Mouse (Mus musculus): ENCODE data around the gene Mthfsd. TPM values are rescaled to one million over a fixed set of nuclear protein-coding genes. Genes with fewer than 3 reads are reported as not detected.
A peak's percentile ranks its signal among the peaks of the same experiment; 100 is the strongest.
"Not testable (repeated sequence)": the region's sequence is repeated elsewhere in the genome, so short reads cannot be mapped to it uniquely, and the experiment has no call there.

The Mthfsd gene
- polyA plus RNA-seq (2012; ENCODE audit: insufficient read depth, insufficient read length, low replicate concordance, missing spikeins): not detected in 2 replicates

DNA sequence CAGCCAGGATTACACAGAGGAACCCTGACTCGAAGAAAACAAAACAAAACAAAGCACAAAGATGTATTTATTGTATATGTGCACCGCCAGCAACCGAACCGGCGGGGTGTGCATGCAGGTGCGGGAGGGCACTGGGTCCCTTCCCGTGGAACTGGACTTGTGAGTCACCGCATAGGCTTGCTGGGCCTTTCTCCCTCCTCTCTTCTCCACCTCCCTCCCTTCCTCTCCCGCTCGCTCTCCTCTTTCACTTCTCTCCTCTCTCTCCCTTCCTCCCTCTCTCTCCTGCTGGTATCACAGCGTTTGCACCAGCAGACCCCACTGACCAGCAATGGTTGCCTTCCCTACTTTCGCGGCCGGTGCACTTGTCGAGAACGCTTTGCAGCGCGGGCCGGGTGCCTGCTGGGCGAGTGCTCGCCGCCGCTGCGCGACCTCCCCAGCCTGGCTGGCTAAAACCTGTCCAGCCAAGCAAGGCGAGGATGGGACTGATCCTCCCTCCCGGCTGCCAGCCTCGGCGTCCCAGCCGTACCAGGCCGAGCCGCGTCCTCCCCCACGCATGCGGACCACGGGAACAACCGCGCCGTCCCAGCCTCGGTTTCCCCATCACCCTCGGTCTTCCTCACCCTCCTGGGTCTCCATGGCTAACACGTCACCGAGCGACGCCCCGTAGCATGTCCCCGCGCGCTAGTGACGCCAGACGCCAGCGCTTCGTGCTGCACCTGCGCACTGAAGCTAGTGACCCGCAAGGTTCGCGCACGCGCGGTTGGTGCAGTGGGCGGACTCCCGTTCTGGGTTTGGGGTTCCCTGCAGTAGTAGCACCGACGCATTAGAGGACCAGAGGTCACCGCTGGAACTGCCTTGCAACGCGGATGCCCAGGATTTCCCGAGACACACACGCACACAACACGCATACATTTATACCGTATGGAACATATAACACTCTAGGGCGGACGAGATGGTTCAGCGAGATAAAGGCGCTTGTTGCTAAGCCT lies at the start of gene Mthfsd:
TSS of gene Mthfsd (minus strand) at position 725 of the 989 bp plus-strand sequence.
- Histone ChIP-seq H3K4me3 (ENCODE audit: insufficient read depth, low read depth, low read length) (peak within 1 kb of the TSS; percentile 84), H3K27ac (ENCODE audit: insufficient read depth, low read depth, low read length) (peak within 1 kb of the TSS; percentile 66), H3K4me1 (ENCODE audit: control insufficient read depth, insufficient read depth, low read length) (0 out of 2 replicates have a peak, but pooled peaks cover 6% of the 10 kb centered on the region)
- no peak for TF ChIP-seq CTCF (IDR thresholded peaks at IDR 0.05; ENCODE audit: insufficient read depth, low read depth, low read length)
- TF ChIP-seq POLR2A (IDR thresholded peaks at IDR 0.05; ENCODE audit: insufficient read depth, low read depth, low read length): peak; percentile 91
- WGBS: under 1% methylated on average over 75 of the region's 75 CpGs

DNA sequence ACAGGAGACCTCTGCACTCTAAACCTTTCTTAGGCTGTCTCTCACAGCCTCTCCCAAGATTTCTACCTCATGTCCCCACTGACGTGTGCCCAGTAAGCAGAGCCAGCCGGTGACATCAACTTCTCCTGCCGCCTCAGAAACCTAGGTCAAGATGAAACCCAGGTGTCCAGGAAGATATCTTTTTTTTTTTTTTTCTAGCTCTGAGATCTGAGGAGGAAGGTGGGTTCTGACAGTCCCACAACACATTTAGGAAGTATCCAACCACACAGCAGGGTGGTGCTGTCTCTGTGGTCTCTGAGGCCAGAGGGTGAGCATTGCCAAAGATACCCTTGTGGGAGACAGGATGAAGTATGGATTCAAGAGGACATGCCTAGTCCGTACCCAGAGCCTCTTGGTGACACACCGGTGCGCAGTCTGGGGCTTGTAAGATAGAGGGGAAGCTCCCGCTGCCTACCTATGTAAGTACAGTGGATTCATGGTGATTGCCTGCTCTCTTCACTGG lies 48.8 kb upstream of the Mthfsd start:
- TF ChIP-seq CTCF (IDR thresholded peaks at IDR 0.05; ENCODE audit: insufficient read depth, low read depth, low read length) (no peak), POLR2A (IDR thresholded peaks at IDR 0.05; ENCODE audit: insufficient read depth, low read depth, low read length) (no peak)

DNA sequence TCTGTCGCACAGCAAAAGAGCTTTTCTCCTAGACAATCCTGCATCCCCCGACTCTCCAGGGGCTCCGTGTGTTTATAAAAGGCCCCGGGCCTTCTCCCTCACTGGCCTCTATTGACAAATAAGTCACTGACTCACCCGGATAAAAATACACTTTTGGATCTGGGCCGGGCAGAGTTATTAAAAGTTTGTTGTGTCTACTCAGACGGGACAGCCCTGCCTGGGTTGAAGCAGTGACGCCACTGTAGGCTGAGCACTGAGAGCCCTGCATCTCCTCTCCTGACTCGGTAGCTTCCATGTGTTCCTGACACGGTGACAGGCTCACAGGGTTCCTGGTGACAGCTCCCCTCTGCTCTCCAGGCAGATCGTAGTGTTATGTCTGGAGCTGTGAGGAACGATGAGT lies 44.2 kb upstream of the Mthfsd start:
- H3K27ac ChIP-seq (ENCODE audit: insufficient read depth, low read depth, low read length): no peak overlapping the region
- no peak for TF ChIP-seq CTCF (IDR thresholded peaks at IDR 0.05; ENCODE audit: insufficient read depth, low read depth, low read length)
- no peak for TF ChIP-seq POLR2A (IDR thresholded peaks at IDR 0.05; ENCODE audit: insufficient read depth, low read depth, low read length)
- H3K4me1 ChIP-seq (ENCODE audit: control insufficient read depth, insufficient read depth, low read length): no peaks in the 10 kb centered on the region
- WGBS: 57% methylated on average over 12 of the region's 12 CpGs
- H3K4me3 ChIP-seq (ENCODE audit: insufficient read depth, low read depth, low read length): no peak overlapping the region

More for the DNA sequence above, 48.8 kb upstream of the Mthfsd start:
- Histone ChIP-seq H3K27ac (ENCODE audit: insufficient read depth, low read depth, low read length) (no peak overlapping the region), H3K4me3 (ENCODE audit: insufficient read depth, low read depth, low read length) (no peak overlapping the region), H3K4me1 (ENCODE audit: control insufficient read depth, insufficient read depth, low read length) (no peaks in the 10 kb centered on the region; the same call in 1 of the 2 replicates)
- 94% methylated on average over 7 of the region's 7 CpGs for WGBS

DNA sequence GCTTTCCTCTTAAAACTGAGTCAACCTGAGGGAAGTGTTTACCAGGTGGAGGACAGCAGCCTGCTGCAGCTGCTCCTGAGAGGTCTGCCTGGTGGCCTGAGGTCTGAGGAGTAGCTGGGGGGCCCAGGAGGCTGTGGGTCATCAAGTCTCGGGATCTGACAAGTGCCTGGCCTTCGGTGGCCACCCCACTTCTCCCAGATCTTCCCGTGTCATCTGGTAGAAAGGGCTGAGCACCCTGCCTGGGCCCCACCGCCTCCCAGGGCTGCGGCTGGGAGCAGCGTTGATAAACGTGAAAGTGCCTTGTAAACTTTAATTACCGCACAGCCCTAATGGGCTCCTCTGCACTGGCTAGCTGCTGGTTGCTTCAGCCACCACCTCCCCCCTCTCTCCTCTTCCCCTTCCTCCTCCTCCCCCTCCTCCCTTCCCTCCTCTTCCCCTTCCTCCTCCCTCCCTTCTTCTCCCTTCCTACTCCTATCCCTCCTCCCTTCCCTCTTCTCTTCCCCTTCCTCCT lies 40.4 kb upstream of the Mthfsd start:
- Histone ChIP-seq H3K4me1 (ENCODE audit: control insufficient read depth, insufficient read depth, low read length) (no peaks in the 10 kb centered on the region), H3K27ac (ENCODE audit: insufficient read depth, low read depth, low read length) (no peak overlapping the region), H3K4me3 (ENCODE audit: insufficient read depth, low read depth, low read length) (no peak overlapping the region)
- WGBS: 56% methylated on average over 8 of the region's 8 CpGs
- TF ChIP-seq POLR2A (IDR thresholded peaks at IDR 0.05; ENCODE audit: insufficient read depth, low read depth, low read length) (no peak), CTCF (IDR thresholded peaks at IDR 0.05; ENCODE audit: insufficient read depth, low read depth, low read length) (no peak)

DNA sequence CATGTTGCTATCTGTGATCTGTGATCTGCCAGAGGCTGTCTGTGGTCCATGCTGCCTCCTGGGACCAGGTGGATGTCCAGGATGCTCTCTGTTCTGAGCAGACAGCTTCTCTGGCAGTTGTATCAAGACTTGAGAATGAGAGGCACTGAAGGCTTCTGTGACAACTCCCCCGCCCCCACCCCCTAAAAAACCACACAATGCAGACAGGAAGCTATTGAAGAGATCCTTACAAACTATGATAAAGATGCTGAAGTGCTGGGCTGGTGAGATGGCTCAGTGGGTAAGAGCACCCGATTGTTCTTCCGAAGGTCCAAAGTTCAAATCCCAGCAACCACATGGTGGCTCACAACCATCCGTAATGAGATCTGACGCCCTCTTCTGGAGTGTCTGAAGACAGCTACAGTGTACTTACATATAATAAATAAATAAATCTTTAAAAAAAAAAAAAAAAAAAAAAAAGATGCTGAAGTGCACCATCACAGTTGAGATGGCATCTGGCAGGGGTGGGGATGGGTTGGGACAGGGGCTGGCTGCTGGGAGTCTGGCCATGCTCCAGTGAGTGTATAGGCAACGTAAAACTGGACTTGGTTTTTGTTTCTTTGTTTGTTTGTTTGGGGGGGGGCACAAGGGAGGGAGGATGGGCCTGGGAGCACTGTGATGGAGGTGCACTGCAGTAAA lies 37.4 kb upstream of the Mthfsd start:
- not testable (repeated sequence) for H3K27ac ChIP-seq (ENCODE audit: insufficient read depth, low read depth, low read length); H3K4me3 ChIP-seq (ENCODE audit: insufficient read depth, low read depth, low read length); H3K4me1 ChIP-seq (ENCODE audit: control insufficient read depth, insufficient read depth, low read length)
- 80% methylated on average over 6 of the region's 6 CpGs for WGBS

DNA sequence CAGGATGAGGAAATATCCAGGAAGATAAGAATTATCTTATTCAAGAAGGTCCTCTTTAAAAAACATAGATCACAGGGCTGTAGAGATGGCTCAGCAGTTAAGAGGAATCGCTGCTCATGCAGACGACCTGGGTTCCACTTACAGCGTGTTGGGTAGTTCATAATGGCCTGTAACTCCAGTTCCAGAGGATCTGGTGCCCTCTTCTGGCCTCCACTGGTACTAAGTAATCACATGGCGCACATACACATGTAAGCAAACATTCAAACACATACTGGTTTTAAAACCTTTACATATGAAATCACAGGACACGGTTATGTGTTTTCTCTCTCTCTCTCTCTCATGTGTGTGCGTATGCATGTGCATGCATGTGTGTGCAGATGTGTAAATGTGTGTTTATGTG lies 28.7 kb upstream of the Mthfsd start:
- WGBS: 94% methylated on average over 6 of the region's 6 CpGs
- Histone ChIP-seq H3K4me3 (ENCODE audit: insufficient read depth, low read depth, low read length) (no peak overlapping the region), H3K27ac (ENCODE audit: insufficient read depth, low read depth, low read length) (no peak overlapping the region), H3K4me1 (ENCODE audit: control insufficient read depth, insufficient read depth, low read length) (no peaks in the 10 kb centered on the region)
- TF ChIP-seq CTCF (IDR thresholded peaks at IDR 0.05; ENCODE audit: insufficient read depth, low read depth, low read length) (no peak), POLR2A (IDR thresholded peaks at IDR 0.05; ENCODE audit: insufficient read depth, low read depth, low read length) (no peak)

DNA sequence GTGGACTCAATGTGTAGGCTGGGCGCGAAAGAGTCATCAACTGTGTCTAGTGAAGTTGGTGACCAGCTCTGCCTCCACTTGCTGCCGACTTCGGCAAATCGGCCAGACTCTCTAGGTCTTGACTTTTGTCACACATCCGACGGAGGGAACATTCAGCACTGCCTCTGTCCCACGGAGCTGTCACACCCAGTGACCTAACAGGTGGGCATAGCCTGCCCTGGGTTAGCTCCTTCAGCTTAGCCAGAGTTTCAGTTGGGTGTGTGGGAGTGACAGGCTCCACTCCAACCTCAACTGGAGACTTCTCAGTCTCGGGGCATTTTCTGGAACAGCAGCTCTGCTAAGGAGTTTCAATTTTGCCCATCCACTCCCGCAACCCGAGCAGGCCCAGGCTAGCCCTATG lies 26.3 kb upstream of the Mthfsd start:
- H3K4me1 ChIP-seq (ENCODE audit: control insufficient read depth, insufficient read depth, low read length): no peaks in the 10 kb centered on the region
- H3K27ac ChIP-seq (ENCODE audit: insufficient read depth, low read depth, low read length): no peak overlapping the region
- WGBS: 90% methylated on average over 11 of the region's 11 CpGs
- TF ChIP-seq POLR2A (IDR thresholded peaks at IDR 0.05; ENCODE audit: insufficient read depth, low read depth, low read length): no peak
- no peak for TF ChIP-seq CTCF (IDR thresholded peaks at IDR 0.05; ENCODE audit: insufficient read depth, low read depth, low read length)
- H3K4me3 ChIP-seq (ENCODE audit: insufficient read depth, low read depth, low read length): no peak overlapping the region

DNA sequence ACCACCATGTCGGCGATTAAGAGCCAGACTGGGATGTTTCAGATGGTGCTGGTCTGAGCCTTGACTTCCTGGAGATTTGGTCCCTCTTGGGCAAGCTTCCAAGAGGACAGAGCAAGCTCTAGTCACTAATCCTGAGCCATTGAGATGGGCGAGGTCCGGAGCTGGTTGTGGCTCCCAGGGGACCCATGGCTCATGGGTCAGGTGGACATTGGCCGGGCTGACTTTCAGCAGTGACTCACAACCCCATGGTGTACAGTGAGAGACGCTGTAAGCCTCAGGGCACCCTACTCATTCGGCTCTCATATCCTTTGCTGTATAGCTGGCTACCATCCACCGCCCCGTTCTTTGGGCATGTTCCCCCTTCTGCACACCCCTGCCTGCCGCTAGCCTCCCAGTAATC lies 25.9 kb upstream of the Mthfsd start:
- TF ChIP-seq CTCF (IDR thresholded peaks at IDR 0.05; ENCODE audit: insufficient read depth, low read depth, low read length) (no peak), POLR2A (IDR thresholded peaks at IDR 0.05; ENCODE audit: insufficient read depth, low read depth, low read length) (no peak)
- Histone ChIP-seq H3K4me3 (ENCODE audit: insufficient read depth, low read depth, low read length) (no peak overlapping the region), H3K4me1 (ENCODE audit: control insufficient read depth, insufficient read depth, low read length) (no peaks in the 10 kb centered on the region), H3K27ac (ENCODE audit: insufficient read depth, low read depth, low read length) (no peak overlapping the region)
- WGBS: 92% methylated on average over 10 of the region's 10 CpGs
